Mouse (Mus musculus) spleen, postnatal 4 days (tissue): ENCODE data around the gene Fam209.

Experiments
- DNase-seq, 2 experiments: peaks; one replicate each; pipeline ENCODE4 v3.0.0; 2022; ENCODE audit warnings: low spot score in 2 of 2

Gene Fam209

DNA sequence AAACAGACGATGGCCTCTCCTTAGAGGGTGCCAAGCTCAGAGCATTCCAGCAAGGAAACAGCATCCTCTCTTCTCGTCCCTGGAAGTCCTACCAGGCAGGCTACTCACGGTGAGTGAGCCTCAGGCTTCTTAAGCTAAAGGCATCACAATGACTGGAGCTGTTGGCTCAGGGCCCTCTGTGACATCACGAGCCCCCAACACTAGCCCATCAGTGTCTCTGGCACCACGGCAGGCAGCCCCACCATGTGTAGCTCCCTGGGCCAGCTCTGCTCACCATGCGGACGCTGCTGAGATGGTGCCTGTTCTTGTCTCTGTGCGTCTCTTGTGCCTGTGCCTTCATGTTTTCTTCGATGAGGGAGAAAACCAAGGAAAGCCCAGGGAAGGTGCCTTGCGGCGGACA lies at the start of gene Fam209:
TSS of gene Fam209 (plus strand) at position 203 of the 400 bp plus-strand sequence.
- no peak for DNase-seq

- DNase-seq = no peak
Measured at GRCm38 (mm10) chr2:172430609-172431008, 41.7 kb upstream of the Fam209 start.

GRCm38 (mm10) chr2:172433746-172434145 lies 38.6 kb upstream of the Fam209 start:
- DNase-seq = peak in 1 of 2 experiments; percentile 41

DNA sequence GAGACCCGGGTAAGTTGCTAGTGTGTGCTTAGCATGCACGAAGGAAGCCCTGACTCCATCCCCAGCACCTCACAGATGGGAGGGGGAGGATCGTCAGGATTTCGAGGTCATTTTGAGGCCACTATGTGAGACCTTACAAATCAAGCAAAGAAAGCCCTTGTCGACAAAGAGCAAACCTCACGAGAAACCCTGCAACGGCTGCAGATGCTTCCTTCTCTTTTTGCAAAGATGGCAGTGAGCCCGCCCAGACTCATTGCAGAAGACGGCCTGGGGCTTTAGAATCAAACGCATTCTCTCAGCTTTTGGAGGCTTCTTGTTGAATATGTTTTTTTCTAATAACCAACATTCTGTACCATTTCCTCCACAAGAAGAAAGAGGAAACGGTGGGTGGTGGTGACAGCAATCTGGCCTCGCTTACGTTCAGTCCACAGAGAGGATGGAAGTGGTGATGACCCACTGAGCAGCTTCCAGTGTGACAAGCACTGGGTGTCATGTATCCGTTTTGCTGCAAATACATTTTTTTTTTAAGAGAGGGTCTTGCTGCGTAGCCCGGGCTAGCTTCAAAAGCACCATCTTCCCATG lies 34.9 kb upstream of the Fam209 start:
- DNase-seq = no peak

- DNase-seq = peak; percentile 97 to 99
Measured at GRCm38 (mm10) chr2:172439843-172440639, 32.3 kb upstream of the Fam209 start, which contains the start of gene Rtf2. Gene Rtf2 (plus strand): TSS chr2:172440556.

DNA sequence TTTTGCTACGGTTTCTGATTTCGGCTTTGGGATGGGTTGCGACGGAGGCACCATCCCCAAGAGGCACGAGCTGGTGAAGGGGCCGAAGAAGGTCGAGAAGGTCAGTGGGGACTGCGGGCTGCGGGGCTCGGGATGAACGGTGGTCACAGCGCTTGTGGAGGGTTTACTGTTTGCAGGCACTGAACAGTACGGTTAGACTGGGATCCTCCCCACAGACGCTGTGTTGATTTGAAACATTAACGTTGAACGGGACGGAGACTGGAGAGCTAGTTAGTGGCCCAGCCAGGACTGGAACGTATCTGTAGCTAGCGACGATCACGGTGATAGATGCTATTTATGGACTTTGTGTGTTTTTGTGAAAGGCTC lies 31.7 kb upstream of the Fam209 start:
- DNase-seq = no peak

DNA sequence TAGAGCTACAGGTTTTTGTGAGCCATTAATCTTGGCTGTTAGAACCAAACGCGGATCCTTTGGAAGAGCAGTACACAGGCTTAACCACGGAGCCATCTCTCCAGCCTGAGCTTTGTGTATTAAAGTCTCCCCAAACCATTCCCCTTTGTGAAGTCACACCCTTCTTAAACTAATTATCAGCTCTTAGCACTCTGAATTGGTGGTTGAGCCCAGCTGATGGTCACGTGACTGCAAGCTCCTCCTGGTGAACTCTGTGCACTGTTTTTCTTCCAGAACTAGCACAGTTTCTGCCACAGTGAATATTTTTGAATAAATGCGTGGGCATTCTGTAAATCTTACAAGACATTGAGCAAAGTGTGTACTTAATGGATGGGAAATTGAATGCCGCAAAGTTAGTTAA lies 31.1 kb upstream of the Fam209 start:
- DNase-seq = peak in 1 of 2 experiments; percentile 34

DNA sequence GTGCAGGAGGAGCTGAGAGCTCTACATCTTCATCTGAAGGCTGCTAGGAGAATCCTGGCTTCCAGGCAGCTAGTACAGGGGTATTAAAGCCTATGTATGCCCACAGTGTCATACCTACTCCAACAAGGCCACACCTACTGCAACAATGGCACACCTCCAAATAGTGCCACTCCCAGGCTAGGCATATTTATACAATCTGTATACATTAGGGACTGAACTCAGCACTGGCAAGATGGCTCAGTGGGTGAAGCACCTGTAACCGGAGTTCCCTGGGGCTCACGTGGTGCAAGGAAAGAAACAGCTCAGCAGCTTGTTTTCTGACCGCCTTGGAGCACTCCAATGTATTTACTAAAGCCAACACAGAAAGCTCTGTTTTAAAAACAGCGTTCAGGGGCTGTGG lies 26.7 kb upstream of the Fam209 start:
- DNase-seq = no peak

DNA sequence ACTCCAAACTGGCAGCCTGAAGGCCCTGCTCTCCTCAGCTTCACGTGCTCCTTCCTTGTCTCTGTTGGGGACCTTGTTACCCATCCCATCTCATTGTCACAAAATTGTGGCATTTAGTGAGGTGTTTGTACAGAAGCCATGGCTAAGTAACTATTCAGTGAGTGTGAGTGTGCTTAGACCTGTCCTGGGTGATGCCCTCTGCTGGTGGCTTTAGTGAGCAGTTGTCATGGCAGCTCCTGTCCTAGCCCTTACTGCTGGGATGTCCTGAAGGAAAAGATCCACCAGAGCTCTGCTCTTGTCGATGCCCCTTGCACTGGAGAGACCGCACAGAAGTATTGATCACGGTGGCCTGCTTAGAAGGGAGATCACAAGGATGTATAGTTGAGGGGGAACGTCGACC lies 25.0 kb upstream of the Fam209 start:
- DNase-seq = no peak

- no peak for DNase-seq
Measured at GRCm38 (mm10) chr2:172448329-172448728, 24.0 kb upstream of the Fam209 start.

DNA sequence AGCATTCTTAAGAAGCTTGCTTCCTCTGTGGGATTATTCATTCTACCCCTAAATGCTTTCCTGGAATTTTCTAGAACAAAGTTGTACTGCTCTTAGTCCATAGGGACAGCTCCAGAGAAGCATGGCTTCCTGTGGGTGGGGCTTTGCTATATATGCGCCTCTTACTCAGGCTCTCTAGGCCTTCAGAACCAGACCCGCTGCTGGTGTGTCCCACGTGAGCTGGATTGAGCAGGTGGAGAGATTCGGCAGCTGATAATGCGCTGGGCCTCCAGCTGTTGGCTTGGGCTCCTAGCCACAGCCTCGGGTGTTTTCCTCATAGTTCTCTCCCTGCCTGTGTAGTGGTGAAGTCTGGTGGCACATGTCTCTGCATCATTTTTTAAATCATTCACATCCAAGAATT lies 21.7 kb upstream of the Fam209 start:
- DNase-seq = no peak

- no peak for DNase-seq
Measured at GRCm38 (mm10) chr2:172452031-172452430, 20.3 kb upstream of the Fam209 start.

GRCm38 (mm10) chr2:172452458-172452857 lies 19.9 kb upstream of the Fam209 start:
- DNase-seq = no peak

DNA sequence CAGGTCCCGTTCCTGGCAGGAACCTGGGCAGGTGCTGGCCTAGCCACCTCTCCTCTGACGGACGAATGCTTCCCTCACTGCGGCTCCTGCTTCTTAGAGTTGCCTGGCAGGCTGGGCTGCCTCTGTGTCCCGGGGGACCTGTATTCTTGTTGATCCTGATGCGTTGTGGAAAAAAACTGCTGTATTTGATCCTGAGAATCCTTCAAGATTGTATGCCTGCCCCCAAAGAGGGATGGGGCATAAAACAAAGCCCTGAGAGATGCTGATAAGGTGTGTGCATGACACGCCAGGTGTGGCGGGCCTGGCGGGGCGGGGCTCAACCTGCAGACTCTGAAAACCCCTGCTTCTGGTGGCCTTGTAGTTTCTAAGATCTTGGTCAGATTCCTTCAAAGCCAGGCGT lies 13.8 kb upstream of the Fam209 start, which contains the start of gene Gcnt7:
TSS of gene Gcnt7 (minus strand) at position 101 of the 400 bp plus-strand sequence.
- no peak for DNase-seq

DNA sequence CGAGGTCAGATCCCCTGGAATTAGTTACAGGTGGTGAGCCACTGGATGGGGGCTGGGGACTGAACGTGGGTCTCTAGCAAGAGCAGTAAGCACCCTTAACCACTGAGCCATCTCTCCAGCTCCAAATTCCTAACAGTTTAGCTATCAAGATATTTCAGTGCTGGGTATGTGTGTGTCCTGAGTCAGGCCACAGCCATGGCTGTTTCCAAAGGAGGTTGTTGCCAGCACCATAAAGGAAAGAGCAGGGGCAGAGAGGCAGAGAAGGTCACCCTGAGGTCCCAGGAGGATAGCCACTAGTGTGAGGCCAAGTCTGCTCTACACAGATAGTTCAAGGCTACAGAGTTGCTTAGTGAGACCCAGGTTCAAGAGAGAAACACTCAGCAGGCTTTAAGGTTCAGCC lies 11.7 kb upstream of the Fam209 start:
- DNase-seq = no peak

DNA sequence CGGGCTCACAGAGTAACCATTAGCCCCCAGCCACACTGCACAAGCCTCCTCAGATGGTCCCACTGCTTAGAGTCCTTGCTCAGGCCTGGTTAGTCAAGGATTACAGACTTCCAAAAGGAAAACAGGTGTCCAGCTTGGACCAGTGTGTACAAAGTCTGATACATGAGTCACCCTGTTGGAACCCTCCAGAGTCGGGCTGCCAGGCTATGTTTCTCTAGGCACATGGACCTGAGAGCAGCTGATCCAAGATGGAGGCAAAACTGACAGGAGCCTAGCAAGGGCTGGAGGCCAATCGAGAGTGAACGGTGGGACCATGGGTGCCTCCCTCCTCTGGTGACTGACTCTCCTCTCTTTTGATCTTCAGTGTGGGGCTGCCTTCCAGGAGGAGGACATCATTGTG lies 9.5 kb upstream of the Fam209 start:
- no peak for DNase-seq

- DNase-seq = no peak
Measured at GRCm38 (mm10) chr2:172466427-172467132, 5.7 kb upstream of the Fam209 start.

GRCm38 (mm10) chr2:172467206-172467605 lies 5.1 kb upstream of the Fam209 start:
- no peak for DNase-seq

- no peak for DNase-seq
Measured at GRCm38 (mm10) chr2:172468346-172468819, 3.9 kb upstream of the Fam209 start.

DNA sequence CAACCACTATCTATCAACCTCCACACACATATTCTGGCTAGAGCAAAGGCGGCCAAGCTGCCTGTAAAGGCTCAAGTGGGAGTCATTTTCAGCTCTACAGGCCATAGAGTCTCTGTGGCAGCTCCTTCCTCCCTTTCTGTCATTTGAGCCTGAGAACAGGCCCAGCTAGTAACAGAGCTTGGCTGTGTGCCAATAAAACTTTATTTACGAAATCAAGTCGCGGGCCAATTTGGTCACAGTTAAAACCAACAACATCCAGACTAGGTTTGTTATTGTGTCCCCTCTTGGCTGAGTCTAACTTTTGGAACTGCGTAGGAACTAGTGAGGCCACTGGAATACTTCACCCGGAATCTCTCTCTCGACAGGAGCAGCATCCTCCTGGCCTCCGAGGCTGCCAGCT lies 1.3 kb downstream of the Fam209 start:
- no peak for DNase-seq

GRCm38 (mm10) chr2:172474970-172475369 lies 2.6 kb downstream of the Fam209 start:
- peak in 1 of 2 experiments; percentile 34 for DNase-seq

DNA sequence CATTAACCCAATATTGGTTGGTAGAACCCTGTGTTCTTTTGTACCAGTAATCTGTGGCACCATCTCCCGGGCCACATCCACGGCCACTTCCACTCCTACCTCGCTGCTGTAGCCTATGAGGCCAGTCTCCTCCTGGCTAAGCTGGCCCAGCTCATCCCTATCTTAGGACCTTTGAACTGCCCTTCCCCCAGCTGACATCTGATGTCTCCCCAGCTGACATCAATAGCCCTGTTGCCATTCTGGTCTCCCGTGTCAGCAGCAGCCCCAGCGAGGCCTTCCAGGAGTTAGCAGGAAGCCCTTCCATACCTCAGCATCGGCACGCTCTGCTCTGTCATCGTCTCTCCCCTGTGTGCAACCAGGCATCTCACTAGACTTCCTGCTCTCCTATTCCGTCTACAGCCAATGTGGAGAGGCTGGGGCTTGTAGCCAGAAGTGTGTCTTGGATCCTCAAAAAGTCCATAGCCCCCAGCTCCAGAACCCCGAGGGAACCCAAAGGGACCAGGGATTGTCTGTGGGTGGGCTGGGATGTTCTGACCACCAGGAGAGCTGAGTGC lies 4.5 kb downstream of the Fam209 start:
- DNase-seq = no peak
